Mouse (Mus musculus) stomach, postnatal 0 days (tissue): ENCODE measurements at regions not wholly inside any gene's neighbourhood (a gene's known extent, or its start where the extent isn't known, plus 50 kb on each side); places are given as distances from the start of the nearest gene placed in this dataset.

Source experiments
- CTCF ChIP-seq: IDR thresholded peaks from 2 replicates; pipeline ENCODE4 v1.5.1; 2016; ENCODE audit warnings: antibody characterized with exemption, low read depth, mild to moderate bottlenecking, moderate library complexity
- EP300 ChIP-seq: optimal IDR thresholded peaks from 2 replicates; pipeline ENCODE3; 2016; ENCODE audit warnings: antibody characterized with exemption

GRCm38 (mm10) chr5:133631812-133632211 is 467.7 kb upstream of the Castor2 start:
- TF ChIP-seq EP300 (no peak), CTCF (no peak)
